Mouse (Mus musculus): ENCODE measurements at regions not wholly inside any gene's neighbourhood (a gene's known extent, or its start where the extent isn't known, plus 50 kb on each side); places are given as distances from the start of the nearest gene placed in this dataset.

- TF ChIP-seq FOSL1 (IDR thresholded peaks at IDR 0.05; ENCODE audit: insufficient read depth, low read length, poor library complexity, severe bottlenecking) (no peak), MAX (IDR thresholded peaks at IDR 0.05) (no peak), CEBPB (IDR thresholded peaks at IDR 0.05; ENCODE audit: low read depth) (no peak), USF1 (IDR thresholded peaks at IDR 0.05; ENCODE audit: low read depth) (no peak), MYOD1 (IDR thresholded peaks at IDR 0.05; ENCODE audit: control insufficient read depth, insufficient read length, low read depth) (no peak), CTCF (IDR thresholded peaks at IDR 0.05; ENCODE audit: control insufficient read depth, insufficient read depth, insufficient read length) (no peak), MYOG (IDR thresholded peaks at IDR 0.05; ENCODE audit: control insufficient read depth, extremely low read depth, insufficient read length) (no peak)
- H3ac ChIP-seq (ENCODE audit: control insufficient read depth, insufficient read length, low read depth), result no peak overlapping the region
Observed at GRCm38 (mm10) chr17:47170978-47171593, 160.7 kb upstream of the Ubr2 start.

DNA sequence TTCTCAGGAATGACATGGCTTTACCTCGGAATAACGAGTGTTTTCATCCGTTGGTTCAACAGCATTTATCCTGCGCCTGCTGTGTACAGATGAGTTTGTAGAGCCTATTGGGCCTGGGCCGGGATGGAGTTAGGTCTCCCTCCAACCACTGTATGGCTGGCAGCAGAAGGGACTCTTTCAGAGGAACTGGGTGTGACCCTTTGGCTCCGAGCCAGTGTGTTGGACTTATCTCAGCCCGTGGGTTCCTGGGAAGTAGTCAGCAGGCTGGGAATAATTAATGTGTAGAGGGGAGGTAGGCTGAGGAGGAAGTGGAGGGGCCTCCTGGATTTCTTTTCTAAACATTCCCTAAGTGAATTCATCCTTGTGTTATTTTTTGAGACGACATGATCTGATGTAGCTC, 157.7 kb upstream of the Ubr2 start:
- no peaks in the 10 kb centered on the region for H3K36me3 ChIP-seq (ENCODE audit: control insufficient read depth, insufficient read depth)
- peaks cover 26% of the 10 kb centered on the region for H3K79me3 ChIP-seq (ENCODE audit: low read depth)
- TF ChIP-seq MAX (IDR thresholded peaks at IDR 0.05) (no peak), MYOG (IDR thresholded peaks at IDR 0.05; ENCODE audit: control insufficient read depth, extremely low read depth, insufficient read length) (no peak), MYOD1 (IDR thresholded peaks at IDR 0.05; ENCODE audit: control insufficient read depth, insufficient read length, low read depth) (no peak), USF1 (IDR thresholded peaks at IDR 0.05; ENCODE audit: low read depth) (no peak), CTCF (IDR thresholded peaks at IDR 0.05; ENCODE audit: control insufficient read depth, insufficient read depth, insufficient read length) (no peak), CEBPB (IDR thresholded peaks at IDR 0.05; ENCODE audit: low read depth) (no peak), FOSL1 (IDR thresholded peaks at IDR 0.05; ENCODE audit: insufficient read depth, low read length, poor library complexity, severe bottlenecking) (no peak)
- H3K79me2 ChIP-seq (ENCODE audit: control insufficient read depth, insufficient read depth), result peaks cover 75% of the 10 kb centered on the region
- H3ac ChIP-seq (ENCODE audit: control insufficient read depth, insufficient read length, low read depth), result no peak overlapping the region
- H3K27me3 ChIP-seq (ENCODE audit: control insufficient read depth, insufficient read depth, insufficient read length), result no peaks in the 10 kb centered on the region
- no peak overlapping the region for H3K4me3 ChIP-seq (ENCODE audit: insufficient read depth, poor library complexity, severe bottlenecking)

More at GRCm38 (mm10) chr17:47170978-47171593, 160.7 kb upstream of the Ubr2 start:
- Histone ChIP-seq H3K36me3 (ENCODE audit: control insufficient read depth, insufficient read depth) (no peaks in the 10 kb centered on the region), H3K79me3 (ENCODE audit: low read depth) (peaks cover 39% of the 10 kb centered on the region), H3K27me3 (ENCODE audit: control insufficient read depth, insufficient read depth, insufficient read length) (no peaks in the 10 kb centered on the region), H3K79me2 (ENCODE audit: control insufficient read depth, insufficient read depth) (peaks cover 72% of the 10 kb centered on the region), H3K4me3 (ENCODE audit: insufficient read depth, poor library complexity, severe bottlenecking) (no peak overlapping the region)

GRCm38 (mm10) chr17:47163677-47164340, 153.5 kb upstream of the Ubr2 start:
- Histone ChIP-seq H3K36me3 (ENCODE audit: control insufficient read depth, insufficient read depth) (no peaks in the 10 kb centered on the region), H3K79me3 (ENCODE audit: low read depth) (peaks cover 19% of the 10 kb centered on the region), H3ac (ENCODE audit: control insufficient read depth, insufficient read length, low read depth) (no peak overlapping the region), H3K79me2 (ENCODE audit: control insufficient read depth, insufficient read depth) (peaks cover 73% of the 10 kb centered on the region), H3K27me3 (ENCODE audit: control insufficient read depth, insufficient read depth, insufficient read length) (no peaks in the 10 kb centered on the region), H3K4me3 (ENCODE audit: insufficient read depth, poor library complexity, severe bottlenecking) (no peak overlapping the region)
- TF ChIP-seq USF1 (IDR thresholded peaks at IDR 0.05; ENCODE audit: low read depth) (no peak), FOSL1 (IDR thresholded peaks at IDR 0.05; ENCODE audit: insufficient read depth, low read length, poor library complexity, severe bottlenecking) (no peak), MYOG (IDR thresholded peaks at IDR 0.05; ENCODE audit: control insufficient read depth, extremely low read depth, insufficient read length) (no peak), MAX (IDR thresholded peaks at IDR 0.05) (no peak), CTCF (IDR thresholded peaks at IDR 0.05; ENCODE audit: control insufficient read depth, insufficient read depth, insufficient read length) (no peak), MYOD1 (IDR thresholded peaks at IDR 0.05; ENCODE audit: control insufficient read depth, insufficient read length, low read depth) (no peak), CEBPB (IDR thresholded peaks at IDR 0.05; ENCODE audit: low read depth) (no peak)

DNA sequence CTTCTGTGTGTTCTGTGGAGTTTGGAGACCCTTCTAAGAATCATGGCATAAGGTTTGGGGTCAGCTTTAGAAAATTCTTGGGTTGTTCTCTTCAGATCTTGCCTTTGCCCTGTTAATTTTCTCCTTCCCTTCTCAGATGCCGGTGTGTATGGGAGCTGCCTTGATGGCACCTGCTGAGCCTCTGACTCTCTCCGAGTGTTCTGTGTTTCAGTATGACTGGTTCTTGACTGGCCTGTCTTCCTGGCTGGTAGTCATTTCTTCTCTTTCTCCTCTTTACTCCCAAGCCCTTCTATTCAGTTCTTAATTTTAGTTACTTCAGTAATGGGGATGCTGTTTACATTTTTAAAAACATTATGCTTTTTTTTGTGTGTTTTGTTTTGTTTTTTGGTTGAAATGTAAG, 152.1 kb upstream of the Ubr2 start:
- Histone ChIP-seq H3K79me3 (ENCODE audit: low read depth) (peaks cover 17% of the 10 kb centered on the region), H3ac (ENCODE audit: control insufficient read depth, insufficient read length, low read depth) (no peak overlapping the region), H3K79me2 (ENCODE audit: control insufficient read depth, insufficient read depth) (peaks cover 74% of the 10 kb centered on the region), H3K36me3 (ENCODE audit: control insufficient read depth, insufficient read depth) (no peaks in the 10 kb centered on the region), H3K27me3 (ENCODE audit: control insufficient read depth, insufficient read depth, insufficient read length) (no peaks in the 10 kb centered on the region), H3K4me3 (ENCODE audit: insufficient read depth, poor library complexity, severe bottlenecking) (no peak overlapping the region)
- TF ChIP-seq CTCF (IDR thresholded peaks at IDR 0.05; ENCODE audit: control insufficient read depth, insufficient read depth, insufficient read length) (no peak), MYOD1 (IDR thresholded peaks at IDR 0.05; ENCODE audit: control insufficient read depth, insufficient read length, low read depth) (no peak), MAX (IDR thresholded peaks at IDR 0.05) (no peak), MYOG (IDR thresholded peaks at IDR 0.05; ENCODE audit: control insufficient read depth, extremely low read depth, insufficient read length) (no peak), CEBPB (IDR thresholded peaks at IDR 0.05; ENCODE audit: low read depth) (no peak), USF1 (IDR thresholded peaks at IDR 0.05; ENCODE audit: low read depth) (no peak), FOSL1 (IDR thresholded peaks at IDR 0.05; ENCODE audit: insufficient read depth, low read length, poor library complexity, severe bottlenecking) (no peak)

DNA sequence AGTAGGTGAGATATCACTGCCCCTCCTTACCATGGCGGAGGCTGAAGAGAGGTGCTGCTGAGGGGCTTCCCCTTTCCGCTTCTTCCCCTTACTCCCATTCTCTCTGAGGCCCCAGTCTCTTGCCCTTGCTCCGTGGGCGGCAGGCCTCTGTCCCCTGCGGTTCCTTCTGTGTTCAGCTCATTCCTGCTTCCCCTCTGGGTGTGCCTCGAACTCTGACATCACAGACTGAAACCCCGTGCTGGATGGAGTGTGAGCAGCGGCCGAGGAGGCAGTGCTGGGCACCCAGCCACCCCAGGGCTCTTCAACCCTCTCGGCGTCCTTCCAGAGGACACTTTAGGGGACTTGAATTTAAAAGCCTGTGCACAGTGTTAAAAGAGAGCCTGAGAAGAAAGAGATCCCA, 145.9 kb upstream of the Ubr2 start:
- TF ChIP-seq MYOG (IDR thresholded peaks at IDR 0.05; ENCODE audit: control insufficient read depth, extremely low read depth, insufficient read length) (no peak), MAX (IDR thresholded peaks at IDR 0.05) (no peak), FOSL1 (IDR thresholded peaks at IDR 0.05; ENCODE audit: insufficient read depth, low read length, poor library complexity, severe bottlenecking) (no peak), MYOD1 (IDR thresholded peaks at IDR 0.05; ENCODE audit: control insufficient read depth, insufficient read length, low read depth) (no peak), CTCF (IDR thresholded peaks at IDR 0.05; ENCODE audit: control insufficient read depth, insufficient read depth, insufficient read length) (no peak), USF1 (IDR thresholded peaks at IDR 0.05; ENCODE audit: low read depth) (no peak), CEBPB (IDR thresholded peaks at IDR 0.05; ENCODE audit: low read depth) (no peak)
- no peaks in the 10 kb centered on the region for H3K27me3 ChIP-seq (ENCODE audit: control insufficient read depth, insufficient read depth, insufficient read length)
- peaks cover 86% of the 10 kb centered on the region for H3K79me2 ChIP-seq (ENCODE audit: control insufficient read depth, insufficient read depth)
- no peak overlapping the region for H3K4me3 ChIP-seq (ENCODE audit: insufficient read depth, poor library complexity, severe bottlenecking)
- H3K79me3 ChIP-seq (ENCODE audit: low read depth), result peaks cover 28% of the 10 kb centered on the region
- H3K36me3 ChIP-seq (ENCODE audit: control insufficient read depth, insufficient read depth), result peaks cover 3% of the 10 kb centered on the region
- no peak overlapping the region for H3ac ChIP-seq (ENCODE audit: control insufficient read depth, insufficient read length, low read depth)

All from C2C12 (cell line).